Mouse (Mus musculus) MN1 (cell line): Measurements from ENCODE around the gene Nexn.
"Not testable (repeated sequence)": the region's sequence is repeated elsewhere in the genome, so short reads cannot be mapped to it uniquely, and the experiment has no call there.

Source experiments
- DNase-seq: peaks from one replicate; pipeline ENCODE4 v3.0.0-alpha.2; 2016; ENCODE audit warnings: low spot score

Gene Nexn

GRCm38 (mm10) chr3:152266036-152266421 is at the start of gene Nexn:
Gene Nexn, minus strand, starts transcription at chr3:152266350.
- no peak for DNase-seq

- DNase-seq: peak; percentile 42
Observed at GRCm38 (mm10) chr3:152315613-152316012, 49.5 kb upstream of the Nexn start.

- DNase-seq: not testable (repeated sequence)
Observed at GRCm38 (mm10) chr3:152314666-152315065, 48.5 kb upstream of the Nexn start.

GRCm38 (mm10) chr3:152309250-152309645 is 43.1 kb upstream of the Nexn start:
- no peak for DNase-seq

GRCm38 (mm10) chr3:152308485-152309249 is 42.5 kb upstream of the Nexn start:
- peak; percentile 64 for DNase-seq

GRCm38 (mm10) chr3:152305971-152306370 is 39.8 kb upstream of the Nexn start:
- DNase-seq: no peak

GRCm38 (mm10) chr3:152305080-152305479 is 38.9 kb upstream of the Nexn start:
- DNase-seq: no peak

GRCm38 (mm10) chr3:152304093-152304815 is 38.1 kb upstream of the Nexn start:
- DNase-seq: no peak

GRCm38 (mm10) chr3:152302991-152303390 is 36.8 kb upstream of the Nexn start:
- no peak for DNase-seq

GRCm38 (mm10) chr3:152300376-152301337 is 34.5 kb upstream of the Nexn start:
- no peak for DNase-seq

GRCm38 (mm10) chr3:152295896-152296295 is 29.7 kb upstream of the Nexn start:
- no peak for DNase-seq

GRCm38 (mm10) chr3:152294400-152294799 is 28.2 kb upstream of the Nexn start:
- no peak for DNase-seq

- DNase-seq: no peak
Observed at GRCm38 (mm10) chr3:152293530-152294181, 27.5 kb upstream of the Nexn start.

- no peak for DNase-seq
Observed at GRCm38 (mm10) chr3:152291895-152292294, 25.7 kb upstream of the Nexn start.

GRCm38 (mm10) chr3:152290175-152290798 is 24.1 kb upstream of the Nexn start:
- DNase-seq: no peak

- no peak for DNase-seq
Observed at GRCm38 (mm10) chr3:152288740-152289139, 22.6 kb upstream of the Nexn start.

- DNase-seq: no peak
Observed at GRCm38 (mm10) chr3:152288276-152288675, 22.1 kb upstream of the Nexn start.

- no peak for DNase-seq
Observed at GRCm38 (mm10) chr3:152287810-152288209, 21.7 kb upstream of the Nexn start.

- no peak for DNase-seq
Observed at GRCm38 (mm10) chr3:152284759-152285158, 18.6 kb upstream of the Nexn start.

- no peak for DNase-seq
Observed at GRCm38 (mm10) chr3:152284306-152284705, 18.2 kb upstream of the Nexn start.

- no peak for DNase-seq
Observed at GRCm38 (mm10) chr3:152282126-152282525, 16.0 kb upstream of the Nexn start.
